Mouse (Mus musculus) embryonic facial prominence, embryonic 12.5 days (tissue): ENCODE measurements at regions not wholly inside any gene's neighbourhood (a gene's known extent, or its start where the extent isn't known, plus 50 kb on each side); places are given as distances from the start of the nearest gene placed in this dataset.
"Not testable (repeated sequence)": the region's sequence is repeated elsewhere in the genome, so short reads cannot be mapped to it uniquely, and the experiment has no call there.

Experiments
- ATAC-seq: fragments of 200-750 bp; cut with Nextera tagmentation; 2 replicates; pipeline ENCODE4 v1.8.0; 2017; ENCODE audit not compliant: insufficient number of reproducible peaks, insufficient read depth, low FRiP score, low TSS enrichment
- H3K27ac ChIP-seq: fragments of 300-500 bp; sonication (generic); 2 replicates; pipeline ENCODE4 v1.5.1; 2016; ENCODE audit warnings: mild to moderate bottlenecking
- H3K27me3 ChIP-seq: fragments of 300-500 bp; sonication (generic); 2 replicates; pipeline ENCODE4 v1.6.1; 2016; ENCODE audit warnings: mild to moderate bottlenecking, moderate library complexity
- H3K36me3 ChIP-seq: fragments of 300-500 bp; sonication (generic); 2 replicates; pipeline ENCODE4 v1.6.1; 2016; ENCODE audit warnings: mild to moderate bottlenecking
- H3K4me1 ChIP-seq: fragments of 300-500 bp; sonication (generic); 2 replicates; pipeline ENCODE4 v1.6.1; 2016
- H3K4me2 ChIP-seq: fragments of 300-500 bp; sonication (generic); replicated peaks from 2 replicates; pipeline ENCODE4 v1.6.1; 2016; ENCODE audit warnings: mild to moderate bottlenecking, moderate library complexity
- H3K4me3 ChIP-seq: fragments of 300-500 bp; sonication (generic); 2 replicates; pipeline ENCODE4 v1.5.1; 2016; ENCODE audit warnings: mild to moderate bottlenecking
- H3K9ac ChIP-seq: fragments of 300-500 bp; sonication (generic); 2 replicates; pipeline ENCODE4 v1.6.1; 2016; ENCODE audit warnings: mild to moderate bottlenecking, moderate library complexity
- H3K9me3 ChIP-seq: fragments of 300-500 bp; sonication (generic); 2 replicates; pipeline ENCODE4 v1.6.1; 2016; ENCODE audit warnings: mild to moderate bottlenecking, moderate library complexity
- WGBS: fragments of 180-500 bp; shearing (Covaris S2); methylation state at CpG from one replicate; pipeline ENCODE4 v1.1.7; 2016; 5-methylcytosine and 5-hydroxymethylcytosine counted together

GRCm38 (mm10) chr4:153785564-153785963 lies 171.5 kb upstream of the A430005L14Rik start:
- no peak overlapping the region for H3K4me2 ChIP-seq
- no peaks in the 10 kb centered on the region for H3K9me3 ChIP-seq
- WGBS: 66% methylated on average over 4 of the region's 4 CpGs
- ATAC-seq: no peak
- no peaks in the 10 kb centered on the region for H3K27me3 ChIP-seq
- H3K9ac ChIP-seq: no peak overlapping the region
- H3K4me3 ChIP-seq: no peak overlapping the region
- no peak overlapping the region for H3K27ac ChIP-seq
- H3K36me3 ChIP-seq: no peaks in the 10 kb centered on the region
- H3K4me1 ChIP-seq: peaks cover 2% of the 10 kb centered on the region; the same call in 1 of the 2 replicates

GRCm38 (mm10) chr4:153792307-153792706 lies 164.7 kb upstream of the A430005L14Rik start:
- H3K9me3 ChIP-seq: no peaks in the 10 kb centered on the region
- no peak overlapping the region for H3K4me3 ChIP-seq
- 0 out of 2 replicates have a peak, but pooled peaks cover 4% of the 10 kb centered on the region for H3K4me1 ChIP-seq
- no peak overlapping the region for H3K4me2 ChIP-seq
- no peaks in the 10 kb centered on the region for H3K27me3 ChIP-seq
- WGBS: 50% methylated on average over 13 of the region's 13 CpGs
- ATAC-seq: no peak
- no peak overlapping the region for H3K27ac ChIP-seq
- H3K36me3 ChIP-seq: no peaks in the 10 kb centered on the region
- H3K9ac ChIP-seq: no peak overlapping the region

- H3K4me1 ChIP-seq: no peaks in the 10 kb centered on the region
- no peak for ATAC-seq
- no peaks in the 10 kb centered on the region for H3K9me3 ChIP-seq
- H3K9ac ChIP-seq: no peak overlapping the region
- H3K36me3 ChIP-seq: no peaks in the 10 kb centered on the region
- no peak overlapping the region for H3K4me3 ChIP-seq
- H3K27me3 ChIP-seq: no peaks in the 10 kb centered on the region
- no peak overlapping the region for H3K27ac ChIP-seq
- 84% methylated on average over 7 of the region's 7 CpGs for WGBS
- H3K4me2 ChIP-seq: no peak overlapping the region
These were observed 159.0 kb upstream of the A430005L14Rik start for GRCm38 (mm10) chr4:153798061-153798460.

GRCm38 (mm10) chr4:153805727-153806126 lies 151.3 kb upstream of the A430005L14Rik start:
- H3K36me3 ChIP-seq: no peaks in the 10 kb centered on the region
- WGBS: 32% methylated on average over 4 of the region's 4 CpGs
- no peak overlapping the region for H3K9ac ChIP-seq
- H3K4me1 ChIP-seq: no peaks in the 10 kb centered on the region
- H3K9me3 ChIP-seq: no peaks in the 10 kb centered on the region
- H3K4me3 ChIP-seq: no peak overlapping the region
- no peak for ATAC-seq
- H3K4me2 ChIP-seq: no peak overlapping the region
- no peak overlapping the region for H3K27ac ChIP-seq
- H3K27me3 ChIP-seq: peaks cover 27% of the 10 kb centered on the region

- Histone ChIP-seq H3K4me3 (no peak overlapping the region), H3K4me1 (no peaks in the 10 kb centered on the region), H3K27me3 (peaks cover 27% of the 10 kb centered on the region), H3K9ac (no peak overlapping the region), H3K27ac (no peak overlapping the region), H3K4me2 (0 out of 2 replicates have a peak overlapping the region, but pooled peaks have one; percentile 7), H3K36me3 (no peaks in the 10 kb centered on the region), H3K9me3 (no peaks in the 10 kb centered on the region)
- 3% methylated on average over 10 of the region's 10 CpGs for WGBS
- ATAC-seq: 0 out of 2 replicates have a peak, but pooled peaks have one; percentile 30
These were observed 150.8 kb upstream of the A430005L14Rik start for GRCm38 (mm10) chr4:153806180-153806692.

GRCm38 (mm10) chr4:153806820-153807436 lies 150.1 kb upstream of the A430005L14Rik start:
- Histone ChIP-seq H3K4me3 (no peak overlapping the region), H3K36me3 (no peaks in the 10 kb centered on the region), H3K27ac (no peak overlapping the region), H3K4me2 (0 out of 2 replicates have a peak overlapping the region, but pooled peaks have one; percentile 7), H3K9ac (no peak overlapping the region), H3K27me3 (peaks cover 27% of the 10 kb centered on the region), H3K4me1 (no peaks in the 10 kb centered on the region), H3K9me3 (no peaks in the 10 kb centered on the region)
- 27% methylated on average over 10 of the region's 10 CpGs for WGBS
- no peak for ATAC-seq

- H3K27ac ChIP-seq: no peak overlapping the region
- H3K9me3 ChIP-seq: no peaks in the 10 kb centered on the region
- WGBS: 86% methylated on average over 9 of the region's 9 CpGs
- no peaks in the 10 kb centered on the region for H3K4me1 ChIP-seq
- no peak for ATAC-seq
- no peak overlapping the region for H3K4me3 ChIP-seq
- no peak overlapping the region for H3K9ac ChIP-seq
- no peaks in the 10 kb centered on the region for H3K27me3 ChIP-seq
- H3K4me2 ChIP-seq: no peak overlapping the region
- H3K36me3 ChIP-seq: no peaks in the 10 kb centered on the region
These were observed 144.2 kb upstream of the A430005L14Rik start for GRCm38 (mm10) chr4:153812866-153813265.

GRCm38 (mm10) chr4:153827914-153828313 lies 129.1 kb upstream of the A430005L14Rik start:
- Histone ChIP-seq H3K27ac (no peak overlapping the region), H3K9ac (no peak overlapping the region), H3K4me2 (no peak overlapping the region), H3K27me3 (0 out of 2 replicates have a peak, but pooled peaks cover 3% of the 10 kb centered on the region), H3K4me3 (no peak overlapping the region), H3K4me1 (no peaks in the 10 kb centered on the region), H3K9me3 (no peaks in the 10 kb centered on the region), H3K36me3 (no peaks in the 10 kb centered on the region)
- WGBS: 55% methylated on average over 9 of the region's 9 CpGs
- ATAC-seq: no peak

GRCm38 (mm10) chr4:153829766-153830165 lies 127.3 kb upstream of the A430005L14Rik start:
- Histone ChIP-seq H3K4me3 (no peak overlapping the region), H3K27ac (no peak overlapping the region), H3K27me3 (0 out of 2 replicates have a peak, but pooled peaks cover 3% of the 10 kb centered on the region), H3K9ac (no peak overlapping the region), H3K9me3 (no peaks in the 10 kb centered on the region), H3K4me1 (no peaks in the 10 kb centered on the region), H3K4me2 (no peak overlapping the region), H3K36me3 (no peaks in the 10 kb centered on the region)
- 84% methylated on average over 9 of the region's 9 CpGs for WGBS
- ATAC-seq: no peak

- Histone ChIP-seq H3K27me3 (0 out of 2 replicates have a peak, but pooled peaks cover 3% of the 10 kb centered on the region), H3K4me3 (no peak overlapping the region), H3K4me2 (no peak overlapping the region), H3K27ac (no peak overlapping the region), H3K4me1 (no peaks in the 10 kb centered on the region), H3K9me3 (no peaks in the 10 kb centered on the region), H3K36me3 (no peaks in the 10 kb centered on the region), H3K9ac (no peak overlapping the region)
- 91% methylated on average over 5 of the region's 5 CpGs for WGBS
- no peak for ATAC-seq
These were observed 126.5 kb upstream of the A430005L14Rik start for GRCm38 (mm10) chr4:153830491-153830890.

- WGBS: 79% methylated on average over 10 of the region's 11 CpGs
- not testable (repeated sequence) for H3K9me3 ChIP-seq, H3K4me1 ChIP-seq, H3K4me3 ChIP-seq, H3K27ac ChIP-seq, H3K27me3 ChIP-seq, ATAC-seq, H3K9ac ChIP-seq, H3K4me2 ChIP-seq, H3K36me3 ChIP-seq
These were observed 125.8 kb upstream of the A430005L14Rik start for GRCm38 (mm10) chr4:153831251-153831650.

GRCm38 (mm10) chr4:153832151-153832550 lies 124.9 kb upstream of the A430005L14Rik start:
- Histone ChIP-seq H3K36me3 (no peaks in the 10 kb centered on the region), H3K4me2 (no peak overlapping the region), H3K9ac (no peak overlapping the region), H3K4me3 (no peak overlapping the region), H3K9me3 (no peaks in the 10 kb centered on the region), H3K27ac (no peak overlapping the region), H3K27me3 (no peaks in the 10 kb centered on the region), H3K4me1 (no peaks in the 10 kb centered on the region)
- WGBS: 73% methylated on average over 2 of the region's 2 CpGs
- no peak for ATAC-seq
